Mouse (Mus musculus) hindbrain, embryonic 16.5 days (tissue): ENCODE results near the gene Wdr20. TPM values are rescaled to one million over a fixed set of nuclear protein-coding genes. Genes with fewer than 3 reads are reported as not detected.

Experiments used
- ATAC-seq: fragments of 200-750 bp; cut with Nextera tagmentation; 2 replicates; pipeline ENCODE4 v1.8.0; 2017; ENCODE audit warnings: moderate TSS enrichment, moderate library complexity
- H3K27ac ChIP-seq: fragments of 300-500 bp; sonication (generic); 2 replicates; pipeline ENCODE4 v1.5.1; 2014; ENCODE audit warnings: low read depth, mild to moderate bottlenecking, control low read depth, low read length, moderate library complexity
- H3K27me3 ChIP-seq: fragments of 300-500 bp; sonication (generic); replicated peaks from 2 replicates; pipeline ENCODE4 v1.6.1; 2014; ENCODE audit warnings: low read length; ENCODE audit not compliant: control insufficient read depth, insufficient read depth
- H3K36me3 ChIP-seq: fragments of 300-500 bp; sonication (generic); 2 replicates; pipeline ENCODE4 v1.6.1; 2014; ENCODE audit warnings: mild to moderate bottlenecking, low read length, moderate library complexity, mixed read lengths; ENCODE audit not compliant: control insufficient read depth, insufficient read depth
- H3K4me1 ChIP-seq: fragments of 300-500 bp; sonication (generic); 2 replicates; pipeline ENCODE4 v1.6.1; 2014; ENCODE audit warnings: low read depth, low read length; ENCODE audit not compliant: control insufficient read depth, insufficient read depth
- H3K4me2 ChIP-seq: fragments of 300-500 bp; sonication (generic); 2 replicates; pipeline ENCODE4 v1.6.1; 2014; ENCODE audit warnings: mild to moderate bottlenecking, low read length, control low read depth, moderate library complexity
- H3K4me3 ChIP-seq: fragments of 300-500 bp; sonication (generic); 2 replicates; pipeline ENCODE4 v1.5.1; 2014; ENCODE audit warnings: mild to moderate bottlenecking, low read length, control low read depth, moderate library complexity
- H3K9ac ChIP-seq: fragments of 300-500 bp; sonication (generic); 2 replicates; pipeline ENCODE4 v1.6.1; 2014; ENCODE audit warnings: low read depth, mild to moderate bottlenecking, control low read depth, low read length, moderate library complexity
- H3K9me3 ChIP-seq: fragments of 300-500 bp; sonication (generic); 2 replicates; pipeline ENCODE4 v1.6.1; 2014; ENCODE audit warnings: mild to moderate bottlenecking, low read length, moderate library complexity; ENCODE audit not compliant: control insufficient read depth
- WGBS: fragments of 180-500 bp; shearing (Covaris S2); extraction: QIAGEN DNeasy Blood & Tissue Kit; methylation state at CpG from one replicate; pipeline ENCODE4 v1.1.7; 2014; 5-methylcytosine and 5-hydroxymethylcytosine counted together
- polyA plus RNA-seq: library from polyadenylated mRNA; unstranded; fragments of >200 nt; fragmentation: Nextera tagmentation; extraction: Ambion mirVana; gene quantifications from 2 replicates; pipeline ENCODE4 v1.2.1, GENCODE M21; 2015

Gene Wdr20
- polyA plus RNA-seq, 1 experiment from 2014 or later, result 23.0 TPM

DNA sequence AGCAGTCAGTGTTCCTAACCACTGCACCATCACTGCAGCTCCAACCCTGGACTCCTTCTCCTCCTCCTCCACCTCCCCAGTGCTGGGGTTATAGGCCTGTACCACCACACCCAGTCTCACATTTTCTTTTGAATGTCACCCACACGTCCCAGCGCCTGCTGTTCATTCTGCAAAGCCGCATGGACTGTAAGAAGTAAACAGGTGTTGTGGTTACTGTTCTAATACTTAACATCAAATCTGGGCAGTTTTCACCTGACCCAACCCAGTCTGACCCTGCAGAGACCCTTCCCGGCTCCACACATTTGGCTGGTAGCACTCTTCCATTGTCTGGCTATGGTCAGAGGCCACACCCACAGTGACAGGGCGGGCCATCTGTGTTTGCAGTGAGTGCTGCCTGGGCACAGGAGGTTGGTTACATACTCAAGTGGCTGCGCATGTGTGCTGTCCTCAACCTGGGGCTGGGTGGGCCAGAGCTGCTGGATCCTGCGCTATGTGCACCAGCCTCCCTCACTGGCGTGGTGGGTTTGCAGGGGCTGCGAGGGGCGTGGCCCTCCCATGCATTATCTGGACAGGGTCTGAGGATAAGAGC lies 64.2 kb downstream of the Wdr20 start:
- peaks cover 2% of the 10 kb centered on the region; the same call in 1 of the 2 replicates for H3K36me3 ChIP-seq
- peaks cover 9% of the 10 kb centered on the region for H3K4me1 ChIP-seq
- H3K9me3 ChIP-seq, result no peaks in the 10 kb centered on the region
- H3K4me3 ChIP-seq, result no peak overlapping the region
- H3K27ac ChIP-seq, result no peak overlapping the region
- 83% methylated on average over 10 of the region's 10 CpGs for WGBS
- no peaks in the 10 kb centered on the region for H3K27me3 ChIP-seq
- H3K9ac ChIP-seq, result no peak overlapping the region
- ATAC-seq, result no peak
- H3K4me2 ChIP-seq, result no peak overlapping the region

DNA sequence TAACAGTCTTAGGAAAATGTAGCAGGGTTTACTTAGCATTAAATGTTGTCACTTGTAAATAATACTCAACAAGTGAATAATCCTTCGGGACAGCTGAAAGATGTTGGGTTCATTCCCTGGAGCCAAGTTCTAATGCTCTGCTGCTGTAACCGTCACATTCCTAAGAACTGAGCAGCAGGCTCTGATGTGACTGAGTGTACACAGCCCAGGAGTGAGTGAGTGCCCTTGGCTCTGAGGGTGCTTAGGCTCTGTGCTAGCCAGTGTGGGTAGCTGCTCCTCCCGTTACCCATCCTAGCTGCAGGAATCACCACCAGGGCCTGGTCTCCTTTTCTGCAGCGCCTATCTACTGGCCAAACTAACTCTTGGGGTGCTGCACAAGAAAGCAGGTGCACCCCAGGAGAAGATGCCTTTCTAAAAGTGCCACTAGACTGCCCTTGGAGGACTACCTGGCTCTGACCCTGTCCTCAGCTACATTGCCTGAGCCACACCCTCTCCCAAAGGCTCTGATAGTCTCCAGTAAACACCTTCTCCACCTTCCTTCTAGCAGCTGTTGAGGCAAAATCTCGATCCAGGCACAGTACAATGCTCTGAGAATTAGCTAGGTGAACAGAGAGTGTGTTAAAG lies 65.0 kb downstream of the Wdr20 start:
- no peaks in the 10 kb centered on the region for H3K27me3 ChIP-seq
- H3K9ac ChIP-seq, result no peak overlapping the region
- no peaks in the 10 kb centered on the region for H3K9me3 ChIP-seq
- no peak overlapping the region for H3K4me3 ChIP-seq
- peaks cover 2% of the 10 kb centered on the region; the same call in 1 of the 2 replicates for H3K36me3 ChIP-seq
- no peak overlapping the region for H3K27ac ChIP-seq
- peaks cover 9% of the 10 kb centered on the region for H3K4me1 ChIP-seq
- no peak for ATAC-seq
- 83% methylated on average over 5 of the region's 5 CpGs for WGBS
- no peak overlapping the region for H3K4me2 ChIP-seq

DNA sequence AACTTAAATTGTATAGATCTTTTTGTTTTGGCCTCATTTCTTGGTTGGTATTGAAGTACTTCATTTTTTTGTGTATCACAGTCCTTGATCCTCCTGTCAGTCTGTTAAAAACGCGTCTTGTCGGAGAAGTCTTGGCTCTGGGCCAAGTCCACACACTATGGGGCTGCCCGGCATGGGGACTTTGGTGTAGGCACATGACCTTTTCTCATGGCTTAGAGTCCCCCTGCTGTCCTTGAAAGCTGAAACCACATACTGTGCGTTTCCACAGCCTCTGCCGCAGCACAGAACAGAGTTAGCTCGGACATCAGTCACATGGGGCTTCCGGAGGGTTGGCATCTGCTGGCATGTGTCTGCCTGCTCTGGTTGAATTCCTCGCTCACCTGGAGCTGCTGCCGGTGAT lies 66.5 kb downstream of the Wdr20 start:
- peak; percentile 60; the same call in 1 of the 2 replicates for ATAC-seq
- Histone ChIP-seq H3K4me1 (peaks cover 6% of the 10 kb centered on the region), H3K9ac (no peak overlapping the region), H3K4me3 (no peak overlapping the region), H3K4me2 (no peak overlapping the region), H3K9me3 (no peaks in the 10 kb centered on the region), H3K27me3 (no peaks in the 10 kb centered on the region), H3K36me3 (peaks cover 2% of the 10 kb centered on the region; the same call in 1 of the 2 replicates), H3K27ac (no peak overlapping the region)
- WGBS, result 21% methylated on average over 10 of the region's 10 CpGs

DNA sequence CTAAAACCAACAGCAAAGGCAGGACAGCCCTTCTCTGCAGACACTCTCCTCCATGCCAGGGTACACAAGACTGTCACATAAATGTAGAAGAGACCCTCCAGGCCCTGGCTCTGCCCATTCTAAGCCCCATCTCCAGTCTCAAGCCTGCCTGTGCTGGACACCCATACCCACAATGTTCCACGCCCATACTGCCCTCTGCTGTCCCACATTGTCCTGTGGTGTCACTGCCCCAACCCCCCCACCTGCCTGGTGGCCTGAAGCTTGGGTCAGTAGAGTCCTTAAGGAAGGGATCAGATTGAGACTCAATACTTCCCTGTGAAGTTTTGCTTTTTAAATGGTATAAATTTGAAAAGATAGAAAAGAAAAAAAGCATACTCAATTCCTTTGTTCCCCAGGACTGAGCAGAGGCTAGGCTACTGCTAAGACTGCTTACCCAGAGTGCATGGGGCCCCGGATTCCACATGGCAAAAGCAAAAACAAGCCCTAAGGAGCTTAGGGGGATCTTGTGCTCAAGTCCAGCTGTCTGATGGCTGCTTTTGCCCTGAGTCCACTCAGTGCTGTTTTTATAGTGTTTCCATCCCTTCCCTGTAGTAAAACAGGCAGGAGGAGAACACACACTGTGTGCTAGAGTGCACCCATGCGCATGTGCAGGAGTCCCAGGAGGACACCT lies 68.7 kb downstream of the Wdr20 start:
- WGBS, result 74% methylated on average over 3 of the region's 3 CpGs
- Histone ChIP-seq H3K9me3 (no peaks in the 10 kb centered on the region), H3K4me2 (no peak overlapping the region), H3K27ac (no peak overlapping the region), H3K27me3 (no peaks in the 10 kb centered on the region), H3K4me1 (peaks cover 6% of the 10 kb centered on the region), H3K9ac (no peak overlapping the region), H3K4me3 (no peak overlapping the region), H3K36me3 (peaks cover 2% of the 10 kb centered on the region; the same call in 1 of the 2 replicates)
- no peak; the same call in 1 of the 2 replicates for ATAC-seq

DNA sequence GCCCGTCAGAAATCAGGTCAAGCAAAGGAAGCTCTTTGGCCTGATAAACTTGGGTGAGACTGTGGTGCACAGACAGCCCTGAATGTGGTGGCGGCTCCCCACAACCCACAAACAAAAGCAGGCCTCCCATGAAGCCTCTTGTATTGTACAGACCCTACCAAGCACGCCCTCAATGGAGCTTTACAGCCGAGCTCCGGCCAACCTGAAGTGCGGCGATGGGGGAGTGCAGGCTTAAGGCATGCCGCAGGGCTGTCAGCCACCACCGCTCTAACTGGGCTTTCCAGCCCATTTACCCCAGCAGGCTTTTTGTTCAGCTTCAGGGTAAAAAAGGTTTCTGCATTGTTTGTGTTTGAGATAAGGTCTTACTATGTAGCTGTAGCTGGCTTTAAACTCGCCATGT lies 70.7 kb downstream of the Wdr20 start:
- 19% methylated on average over 10 of the region's 10 CpGs for WGBS
- Histone ChIP-seq H3K9me3 (no peaks in the 10 kb centered on the region), H3K36me3 (peaks cover 9% of the 10 kb centered on the region), H3K4me3 (no peak overlapping the region), H3K4me1 (peaks cover 6% of the 10 kb centered on the region), H3K9ac (no peak overlapping the region), H3K27me3 (no peaks in the 10 kb centered on the region), H3K4me2 (no peak overlapping the region), H3K27ac (no peak overlapping the region)
- ATAC-seq, result no peak

DNA sequence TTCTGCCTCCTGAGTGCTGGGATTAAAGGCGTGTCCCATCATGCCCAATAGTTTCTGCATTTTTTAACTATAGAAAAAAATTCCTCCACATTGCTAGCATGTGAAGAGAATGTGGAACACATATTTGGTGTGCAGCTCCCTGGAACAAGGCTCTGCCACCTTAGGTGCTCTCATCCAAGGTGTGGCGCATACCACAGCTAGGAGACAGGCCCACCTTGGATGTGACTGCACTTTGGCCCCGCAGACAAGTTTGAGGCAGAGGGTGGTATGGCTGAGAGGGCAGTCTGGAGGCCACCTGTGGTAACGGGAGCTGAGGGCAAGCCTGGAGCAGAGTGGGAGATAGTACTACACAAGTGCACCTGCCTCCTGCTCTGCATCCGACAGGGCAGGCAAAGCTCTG lies 71.1 kb downstream of the Wdr20 start:
- peaks cover 9% of the 10 kb centered on the region for H3K36me3 ChIP-seq
- H3K9ac ChIP-seq, result no peak overlapping the region
- H3K9me3 ChIP-seq, result no peaks in the 10 kb centered on the region
- no peak; the same call in 1 of the 2 replicates for ATAC-seq
- no peak overlapping the region for H3K27ac ChIP-seq
- WGBS, result 77% methylated on average over 5 of the region's 5 CpGs
- H3K27me3 ChIP-seq, result no peaks in the 10 kb centered on the region
- no peak overlapping the region for H3K4me3 ChIP-seq
- no peak overlapping the region for H3K4me2 ChIP-seq
- peaks cover 6% of the 10 kb centered on the region for H3K4me1 ChIP-seq

DNA sequence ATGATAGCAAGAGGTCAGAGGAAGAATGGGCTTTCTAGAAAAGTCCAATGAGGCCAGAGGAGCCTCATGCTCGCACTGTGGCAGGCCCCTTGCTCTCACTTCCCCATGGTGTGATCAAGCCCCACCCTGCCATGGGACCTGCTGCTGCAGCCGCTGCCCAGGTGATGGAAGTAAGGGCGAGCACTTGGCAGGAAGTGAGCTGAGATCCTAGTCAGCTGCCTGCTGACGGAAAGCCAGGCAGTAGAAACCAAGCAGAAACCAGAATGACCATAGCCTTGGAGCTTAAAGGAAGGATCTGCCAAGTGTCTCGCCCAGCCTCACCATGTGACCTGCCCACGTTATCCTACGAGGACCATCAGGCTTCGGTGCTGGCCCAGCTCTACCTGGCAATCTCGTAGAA lies 75.4 kb downstream of the Wdr20 start:
- ATAC-seq, result no peak
- 88% methylated on average over 9 of the region's 9 CpGs for WGBS
- no peaks in the 10 kb centered on the region for H3K27me3 ChIP-seq
- no peak overlapping the region for H3K4me2 ChIP-seq
- H3K9me3 ChIP-seq, result no peaks in the 10 kb centered on the region
- peaks cover 7% of the 10 kb centered on the region; the same call in 1 of the 2 replicates for H3K36me3 ChIP-seq
- H3K4me3 ChIP-seq, result no peak overlapping the region
- H3K4me1 ChIP-seq, result no peaks in the 10 kb centered on the region
- no peak overlapping the region for H3K9ac ChIP-seq
- H3K27ac ChIP-seq, result no peak overlapping the region

DNA sequence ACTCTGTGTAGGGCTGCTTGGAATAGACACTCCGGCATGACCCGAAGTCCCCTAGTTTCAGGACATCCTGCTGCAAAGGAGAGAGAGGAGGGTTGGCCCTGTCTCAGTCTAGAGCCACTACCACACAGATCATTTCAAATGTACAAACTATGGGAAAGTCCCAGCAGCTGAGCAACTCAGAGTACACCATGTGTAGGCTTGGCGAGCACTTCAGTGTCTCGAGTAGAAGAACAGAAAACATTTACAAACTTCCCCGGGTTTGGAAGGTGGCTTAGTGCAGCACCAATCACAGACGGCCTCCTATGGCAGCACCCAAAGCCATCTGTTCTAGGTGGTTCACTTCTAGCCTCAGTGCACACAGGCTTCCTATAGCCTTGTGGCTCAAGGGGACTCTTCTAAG lies 75.9 kb downstream of the Wdr20 start:
- Histone ChIP-seq H3K4me1 (no peaks in the 10 kb centered on the region), H3K36me3 (peaks cover 7% of the 10 kb centered on the region; the same call in 1 of the 2 replicates), H3K27ac (no peak overlapping the region), H3K27me3 (no peaks in the 10 kb centered on the region), H3K4me2 (no peak overlapping the region), H3K9ac (no peak overlapping the region), H3K4me3 (no peak overlapping the region), H3K9me3 (no peaks in the 10 kb centered on the region)
- no peak for ATAC-seq
- WGBS, result 93% methylated on average over 6 of the region's 6 CpGs

DNA sequence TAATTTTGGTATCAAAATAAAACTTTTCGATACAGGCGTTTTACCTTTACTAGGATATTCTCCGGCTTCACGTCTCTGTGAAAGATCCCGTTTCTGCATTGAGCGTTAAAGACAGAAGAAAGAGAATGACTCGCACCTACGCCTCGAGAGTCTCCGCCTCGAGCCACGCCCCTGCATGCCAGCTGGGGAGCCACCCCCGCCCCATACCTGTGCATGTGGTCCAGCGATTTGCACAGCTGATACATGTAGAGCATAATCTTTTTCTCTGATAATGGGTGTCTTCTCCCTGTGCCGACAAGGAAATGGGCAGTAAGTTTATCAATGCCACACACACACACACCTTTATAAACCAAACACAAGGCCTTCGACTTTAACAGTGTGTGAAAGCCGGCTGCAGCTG lies 77.2 kb downstream of the Wdr20 start:
- Histone ChIP-seq H3K27me3 (no peaks in the 10 kb centered on the region), H3K4me3 (no peak overlapping the region), H3K9me3 (no peaks in the 10 kb centered on the region), H3K36me3 (peaks cover 7% of the 10 kb centered on the region; the same call in 1 of the 2 replicates), H3K4me2 (no peak overlapping the region), H3K27ac (no peak overlapping the region), H3K4me1 (no peaks in the 10 kb centered on the region), H3K9ac (no peak overlapping the region)
- no peak for ATAC-seq
- WGBS, result 79% methylated on average over 17 of the region's 17 CpGs
